Mouse (Mus musculus) c-Kit-positive CD71-positive TER-119-positive erythroid progenitor cells, embryonic 14.5 days (primary cell): ENCODE results near the gene Nfkbil1.
A peak's percentile ranks its signal among the peaks of the same experiment; 100 is the strongest.

Experiments used
- DNase-seq: peaks from one replicate; pipeline ENCODE4 v3.0.0-alpha.2; 2013; ENCODE audit warnings: low spot score

Gene Nfkbil1

GRCm38 (mm10) chr17:35202442-35202841 is 33.1 kb downstream of the Nfkbil1 start:
- DNase-seq = no peak

GRCm38 (mm10) chr17:35201787-35202186 is 33.8 kb downstream of the Nfkbil1 start, which contains the start of gene Tnf:
Gene Tnf (minus strand): TSS chr17:35202007.
- DNase-seq = no peak

- DNase-seq = no peak
Measured at GRCm38 (mm10) chr17:35201128-35201527, 34.5 kb downstream of the Nfkbil1 start.

- DNase-seq = no peak
Measured at GRCm38 (mm10) chr17:35200398-35200797, 35.2 kb downstream of the Nfkbil1 start.

GRCm38 (mm10) chr17:35198946-35199345 is 36.6 kb downstream of the Nfkbil1 start:
- DNase-seq = no peak

GRCm38 (mm10) chr17:35198029-35198428 is 37.6 kb downstream of the Nfkbil1 start:
- no peak for DNase-seq

- DNase-seq = no peak
Measured at GRCm38 (mm10) chr17:35197126-35197525, 38.5 kb downstream of the Nfkbil1 start.

GRCm38 (mm10) chr17:35196321-35196641 is 39.3 kb downstream of the Nfkbil1 start:
- no peak for DNase-seq

- DNase-seq = peak; percentile 57
Measured at GRCm38 (mm10) chr17:35195631-35196320, 39.8 kb downstream of the Nfkbil1 start.

- no peak for DNase-seq
Measured at GRCm38 (mm10) chr17:35194844-35195630, 40.6 kb downstream of the Nfkbil1 start.

- no peak for DNase-seq
Measured at GRCm38 (mm10) chr17:35193881-35194843, 41.4 kb downstream of the Nfkbil1 start, which contains the start of gene Ltb. Gene Ltb (plus strand): TSS chr17:35194439.

GRCm38 (mm10) chr17:35192924-35193323 is 42.7 kb downstream of the Nfkbil1 start:
- no peak for DNase-seq

- DNase-seq = no peak
Measured at GRCm38 (mm10) chr17:35191723-35192122, 43.9 kb downstream of the Nfkbil1 start.

- no peak for DNase-seq
Measured at GRCm38 (mm10) chr17:35190096-35190495, 45.5 kb downstream of the Nfkbil1 start.

GRCm38 (mm10) chr17:35189186-35189585 is 46.4 kb downstream of the Nfkbil1 start:
- no peak for DNase-seq

- DNase-seq = no peak
Measured at GRCm38 (mm10) chr17:35187959-35188610, 47.5 kb downstream of the Nfkbil1 start, which contains the start of gene Lst1. Gene Lst1 (minus strand): TSS chr17:35188439.

- no peak for DNase-seq
Measured at GRCm38 (mm10) chr17:35187345-35187744, 48.2 kb downstream of the Nfkbil1 start.

- no peak for DNase-seq
Measured at GRCm38 (mm10) chr17:35186681-35187080, 48.9 kb downstream of the Nfkbil1 start.

GRCm38 (mm10) chr17:35185639-35186611 is 49.7 kb downstream of the Nfkbil1 start:
- peak; percentile 66 for DNase-seq

GRCm38 (mm10) chr17:35180093-35180492 is 55.5 kb downstream of the Nfkbil1 start:
- no peak for DNase-seq
